Mouse (Mus musculus): ENCODE data around the gene Vpreb3. TPM values are rescaled to one million over a fixed set of nuclear protein-coding genes. Genes with fewer than 3 reads are reported as not detected.

Vpreb3 gene
- polyA plus RNA-seq, 1 experiment from 2014 or later: 0.92 TPM

DNA sequence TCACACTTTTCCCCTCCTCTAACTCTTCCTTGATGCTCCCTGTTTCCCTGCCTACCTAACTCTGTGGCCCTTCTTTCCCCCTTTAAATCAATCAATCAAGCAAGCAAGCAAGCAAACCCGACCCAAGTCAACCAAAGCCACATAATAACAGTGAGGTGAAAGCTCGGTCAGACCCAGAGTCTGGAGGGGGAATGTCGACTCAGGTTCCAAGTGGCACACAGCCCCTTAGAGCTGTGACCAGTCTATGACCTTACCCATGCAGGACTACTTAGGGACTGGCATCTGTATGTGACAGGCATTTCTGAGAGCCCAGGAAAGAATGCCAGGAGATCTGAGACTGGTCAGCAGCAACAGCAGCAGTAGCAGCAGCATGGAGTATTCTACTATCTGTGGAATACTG, 53.5 kb downstream of the Vpreb3 start:
- Histone ChIP-seq H3K27ac (ENCODE audit: low read depth, low read length) (no peak overlapping the region), H3K9me3 (replicated peaks; ENCODE audit: control insufficient read depth, low read length) (no peaks in the 10 kb centered on the region), H3K4me1 (ENCODE audit: control insufficient read depth, insufficient read depth, low read length) (no peaks in the 10 kb centered on the region), H3K27me3 (ENCODE audit: control insufficient read depth, insufficient read depth, low read length) (no peaks in the 10 kb centered on the region), H3K4me3 (ENCODE audit: low read depth, low read length) (no peak overlapping the region), H3K4me2 (no peak overlapping the region), H3K36me3 (ENCODE audit: control insufficient read depth, insufficient read depth, low read length) (no peaks in the 10 kb centered on the region), H3K9ac (ENCODE audit: low read depth, low read length) (no peak overlapping the region)
- WGBS (ENCODE audit: insufficient replicate concordance): 41% methylated on average over 3 of the region's 3 CpGs
- ATAC-seq (replicated peaks; ENCODE audit: insufficient number of reproducible peaks, low FRiP score, low TSS enrichment): no peak

Other genes with a start within 250 kb of the Vpreb3 start
- 18.5 and 28.6 TPM in 2 replicates for gene Cabin1, start 178.7 kb upstream of the Vpreb3 start, polyA plus RNA-seq (2014; fragmentation: Nextera tagmentation; extraction: Ambion mirVana)
- gene Ddt, start 169.6 kb upstream of the Vpreb3 start, polyA plus RNA-seq (2014; fragmentation: Nextera tagmentation; extraction: Ambion mirVana): 41.1 and 44.4 TPM in 2 replicates
- not detected in 2 replicates for gene Gm20441, start 162.1 kb upstream of the Vpreb3 start, polyA plus RNA-seq (2014; fragmentation: Nextera tagmentation; extraction: Ambion mirVana)
- 3.0 and 3.4 TPM in 2 replicates for gene Gstt3, start 161.6 kb upstream of the Vpreb3 start, polyA plus RNA-seq (2014; fragmentation: Nextera tagmentation; extraction: Ambion mirVana)
- 4.3 and 5.1 TPM in 2 replicates for gene Gstt1, start 144.5 kb upstream of the Vpreb3 start, polyA plus RNA-seq (2014; fragmentation: Nextera tagmentation; extraction: Ambion mirVana)
- not detected in 2 replicates for gene Gstt4, start 120.5 kb upstream of the Vpreb3 start, polyA plus RNA-seq (2014; fragmentation: Nextera tagmentation; extraction: Ambion mirVana)
- gene Gstt2, start 105.6 kb upstream of the Vpreb3 start, polyA plus RNA-seq (2014; fragmentation: Nextera tagmentation; extraction: Ambion mirVana): 8.7 and 8.8 TPM in 2 replicates
- 2,705 and 2,898 TPM in 2 replicates for gene Mif, start 82.8 kb upstream of the Vpreb3 start, polyA plus RNA-seq (2014; fragmentation: Nextera tagmentation; extraction: Ambion mirVana)
- 2.4 and 3.4 TPM in 2 replicates for gene Derl3, start 49.6 kb upstream of the Vpreb3 start, polyA plus RNA-seq (2014; fragmentation: Nextera tagmentation; extraction: Ambion mirVana)
- gene Smarcb1, start 21.4 kb upstream of the Vpreb3 start, polyA plus RNA-seq (2014; fragmentation: Nextera tagmentation; extraction: Ambion mirVana): 131 and 139 TPM in 2 replicates
- gene Chchd10, start 9.9 kb upstream of the Vpreb3 start, polyA plus RNA-seq (2014; fragmentation: Nextera tagmentation; extraction: Ambion mirVana): 414 and 441 TPM in 2 replicates
- gene Mmp11, start 6.6 kb upstream of the Vpreb3 start, polyA plus RNA-seq (2014; fragmentation: Nextera tagmentation; extraction: Ambion mirVana): 17.5 and 26.0 TPM in 2 replicates
- gene Gm867, start 2.4 kb upstream of the Vpreb3 start, polyA plus RNA-seq (2014; fragmentation: Nextera tagmentation; extraction: Ambion mirVana): 2.3 and 2.8 TPM in 2 replicates
- 0.18 TPM in 1 of 2 replicates, not detected in the other for gene Gm5134, start 11.5 kb downstream of the Vpreb3 start, polyA plus RNA-seq (2014; fragmentation: Nextera tagmentation; extraction: Ambion mirVana)
- 22.0 and 23.6 TPM in 2 replicates for gene Zfp280b, start 89.6 kb downstream of the Vpreb3 start, polyA plus RNA-seq (2014; fragmentation: Nextera tagmentation; extraction: Ambion mirVana)
- not detected in 2 replicates for gene Slc5a4b, start 167.9 kb downstream of the Vpreb3 start, polyA plus RNA-seq (2014; fragmentation: Nextera tagmentation; extraction: Ambion mirVana)
- not detected in 2 replicates for gene Slc5a4a, start 204.4 kb downstream of the Vpreb3 start, polyA plus RNA-seq (2014; fragmentation: Nextera tagmentation; extraction: Ambion mirVana)